Mouse (Mus musculus) brain, embryonic 14.5 days (tissue): ENCODE measurements at regions not wholly inside any gene's neighbourhood (a gene's known extent, or its start where the extent isn't known, plus 50 kb on each side); places are given as distances from the start of the nearest gene placed in this dataset.

Experiments
- CTCF ChIP-seq: fragments of 200-500 bp; IDR thresholded peaks from 2 replicates; pipeline ENCODE4 v1.5.1; 2012; ENCODE audit warnings: inconsistent platforms, mild to moderate bottlenecking, moderate library complexity, borderline replicate concordance; ENCODE audit not compliant: insufficient read depth, insufficient read length; ENCODE audit errors: extremely low read depth
- POLR2A ChIP-seq: fragments of 200-500 bp; IDR thresholded peaks from 2 replicates; pipeline ENCODE4 v1.6.1; 2012; ENCODE audit warnings: mild to moderate bottlenecking, inconsistent platforms, borderline replicate concordance; ENCODE audit not compliant: poor library complexity, insufficient read depth, insufficient read length, severe bottlenecking; ENCODE audit errors: extremely low read depth

DNA sequence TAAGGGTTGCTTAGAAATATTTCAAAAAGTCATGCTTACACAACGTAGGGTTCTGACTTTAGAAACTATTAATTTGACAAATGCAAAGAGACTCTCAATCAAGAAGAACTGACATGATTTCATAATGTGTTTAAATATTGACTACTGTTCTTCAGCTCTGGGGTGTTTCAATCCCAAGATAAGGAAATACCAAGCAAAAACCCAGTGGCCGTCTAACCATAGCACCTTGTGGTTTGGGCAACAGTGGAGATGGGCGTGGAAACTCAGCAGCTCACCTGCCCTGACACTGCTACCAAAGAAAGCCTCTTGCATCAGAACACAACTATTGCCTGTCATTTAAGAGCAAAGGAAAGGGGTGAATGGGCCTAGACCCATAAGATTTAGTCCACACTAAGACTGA is 119.9 kb downstream of the Foxa2 start:
- TF ChIP-seq CTCF (no peak), POLR2A (no peak)
